Mouse (Mus musculus) urinary bladder, postnatal 10 days (tissue): ENCODE results near the gene Car10.
"Not testable (repeated sequence)": the region's sequence is repeated elsewhere in the genome, so short reads cannot be mapped to it uniquely, and the experiment has no call there.

Source experiments
- DNase-seq: peaks from one replicate; pipeline ENCODE4 v3.0.0; 2022; ENCODE audit warnings: low spot score

Car10 gene

DNA sequence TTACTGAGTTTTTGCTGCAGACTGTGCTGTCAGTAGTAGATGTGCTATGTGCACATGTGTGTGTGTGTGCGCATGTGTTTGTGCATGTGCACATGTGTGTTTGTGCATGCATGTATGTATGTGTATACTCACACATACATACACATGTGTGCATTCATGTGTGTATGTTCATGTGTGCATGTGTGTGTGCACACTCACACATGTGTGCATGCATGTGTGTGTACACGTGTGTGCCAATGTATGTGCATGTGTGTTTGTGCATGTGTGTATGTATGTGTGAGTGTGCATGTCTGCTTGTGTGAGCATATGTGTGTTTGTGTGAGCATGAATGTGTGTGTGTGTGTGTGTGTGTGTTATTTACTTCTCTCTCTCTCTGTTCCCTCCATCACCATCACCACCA is 298.5 kb downstream of the Car10 start:
- DNase-seq, result no peak

DNA sequence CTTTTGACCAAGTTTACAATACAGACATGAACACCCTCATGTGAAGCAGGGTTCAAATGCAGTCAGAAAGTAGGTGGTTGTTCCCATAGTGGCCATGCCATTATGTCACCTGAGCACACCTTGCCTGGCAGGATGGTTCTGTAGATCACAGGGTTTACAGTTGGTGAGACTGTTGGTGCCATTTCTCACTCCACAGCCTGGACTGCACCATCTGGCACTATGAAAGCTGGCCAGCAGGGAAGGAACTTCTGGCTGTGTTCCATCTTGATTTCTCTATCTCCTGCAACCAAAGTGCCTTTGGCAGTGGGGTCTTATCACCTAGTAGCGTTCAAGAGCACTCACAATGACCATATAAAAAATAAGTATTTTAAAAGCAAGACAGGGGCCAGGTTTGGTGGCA is 303.3 kb downstream of the Car10 start:
- DNase-seq, result not testable (repeated sequence)

DNA sequence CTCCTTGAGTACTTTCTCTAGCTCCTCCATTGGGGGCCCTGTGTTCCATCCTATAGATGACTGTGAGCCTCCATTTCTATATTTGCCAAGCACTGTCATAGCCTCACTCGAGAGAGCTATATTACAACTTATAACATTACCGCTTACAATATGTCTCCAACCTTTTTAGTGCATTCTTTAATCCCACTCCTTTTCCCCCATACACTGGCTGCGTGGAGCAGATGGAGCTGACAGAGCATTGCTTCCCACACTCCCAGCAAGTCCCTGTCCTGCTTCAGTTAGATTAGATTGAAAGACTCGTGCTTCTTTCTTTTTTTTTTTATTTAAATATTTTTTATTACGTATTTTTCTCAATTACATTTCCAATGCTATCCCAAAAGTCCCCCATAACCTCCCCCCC is 310.2 kb downstream of the Car10 start:
- no peak for DNase-seq

DNA sequence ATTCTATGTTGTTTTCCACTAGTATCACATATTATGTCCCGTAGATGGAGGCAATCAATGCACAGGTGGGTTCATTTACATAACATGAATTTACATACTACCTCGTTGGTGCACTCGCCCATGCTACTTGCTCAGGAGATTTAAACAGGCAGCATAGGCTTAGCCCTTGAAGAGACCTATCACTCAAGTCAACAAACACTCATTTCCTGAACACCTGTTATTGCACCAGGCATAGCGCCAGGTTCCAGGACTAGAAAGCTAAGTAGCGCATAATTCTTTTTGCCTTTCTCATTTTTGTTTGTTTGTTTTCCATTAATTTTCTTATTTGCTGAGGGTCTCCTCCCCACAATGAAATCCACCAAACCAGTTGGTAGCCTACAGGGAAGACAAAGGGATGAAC is 333.7 kb downstream of the Car10 start:
- DNase-seq, result no peak

DNA sequence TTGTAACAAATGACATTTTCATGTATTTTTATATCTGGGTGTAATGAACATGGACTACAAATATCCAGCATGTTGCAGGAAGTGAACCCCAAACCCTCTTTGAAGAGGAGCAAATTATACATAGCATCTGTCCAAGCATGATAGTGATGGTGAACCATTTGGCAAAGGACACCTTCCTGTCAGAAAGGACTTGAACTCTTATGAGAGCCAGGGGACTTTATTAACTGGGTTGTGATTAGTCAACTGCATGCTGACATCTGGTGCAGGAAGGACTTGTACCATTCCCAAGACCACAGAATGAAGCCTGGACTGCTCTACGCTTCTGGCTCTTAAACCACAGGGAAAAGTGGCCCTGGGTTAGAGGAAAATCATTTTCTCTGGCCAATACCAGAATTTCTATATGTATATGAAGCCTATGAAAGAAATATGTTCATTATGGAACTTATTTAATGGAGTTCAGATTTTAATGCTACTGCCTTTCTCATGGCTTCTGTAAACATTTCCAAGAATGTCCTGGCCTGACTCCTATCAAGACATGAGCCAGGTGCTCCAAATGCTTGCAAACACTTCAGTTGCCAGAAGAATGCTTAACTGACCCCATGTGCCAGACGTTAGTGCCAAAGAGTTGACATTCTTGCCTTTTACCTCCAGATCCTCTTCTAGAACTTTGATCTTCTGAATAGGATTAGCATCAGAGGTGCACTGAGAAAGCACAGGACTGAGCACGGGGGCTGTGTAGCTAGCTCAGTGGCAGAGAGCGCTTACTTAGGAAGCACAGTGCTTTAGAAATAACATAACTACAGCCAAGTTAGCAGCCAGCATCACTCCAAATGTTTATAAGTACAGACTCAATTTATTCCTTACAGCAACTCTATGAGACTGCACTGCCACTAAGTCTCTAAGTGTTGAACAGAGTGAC is 337.4 kb downstream of the Car10 start:
- no peak for DNase-seq

DNA sequence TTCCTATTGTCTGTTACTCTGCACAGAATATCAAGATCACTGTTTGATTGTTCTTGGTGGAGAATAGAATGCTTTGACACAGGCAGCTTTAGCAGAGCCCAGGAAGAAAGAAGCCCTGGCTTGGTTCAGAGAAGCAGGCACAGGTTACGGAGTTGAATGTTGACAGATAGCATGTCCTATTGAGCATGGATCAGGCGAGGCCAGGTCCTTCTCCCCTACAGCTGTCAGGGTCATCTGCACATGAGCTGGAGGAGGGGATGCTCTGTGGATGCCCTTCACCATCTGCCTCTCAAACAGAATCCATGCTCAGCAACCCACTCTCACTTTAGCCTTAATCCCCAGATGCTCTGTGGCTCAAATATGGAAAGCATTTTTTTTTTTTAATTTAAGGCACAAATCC is 339.1 kb downstream of the Car10 start:
- DNase-seq, result no peak

DNA sequence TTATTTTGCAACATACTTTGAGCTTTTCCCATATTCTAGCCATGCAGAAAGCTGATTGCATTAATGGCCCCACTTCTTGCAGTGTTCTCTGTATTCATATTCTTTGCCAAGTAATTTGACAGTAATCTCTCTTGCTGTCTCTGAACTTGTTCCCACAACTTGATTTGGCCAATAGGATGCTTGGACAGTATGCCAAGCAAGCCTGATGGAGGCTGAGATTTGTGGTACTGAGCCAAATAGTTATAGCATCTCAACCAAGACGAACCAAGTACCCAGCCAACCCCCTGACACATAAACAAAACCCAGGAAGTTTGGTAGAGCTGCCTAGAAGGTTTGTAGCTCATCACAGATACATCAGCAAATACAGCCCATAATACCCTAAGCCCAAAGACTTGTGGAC is 342.6 kb downstream of the Car10 start:
- no peak for DNase-seq

DNA sequence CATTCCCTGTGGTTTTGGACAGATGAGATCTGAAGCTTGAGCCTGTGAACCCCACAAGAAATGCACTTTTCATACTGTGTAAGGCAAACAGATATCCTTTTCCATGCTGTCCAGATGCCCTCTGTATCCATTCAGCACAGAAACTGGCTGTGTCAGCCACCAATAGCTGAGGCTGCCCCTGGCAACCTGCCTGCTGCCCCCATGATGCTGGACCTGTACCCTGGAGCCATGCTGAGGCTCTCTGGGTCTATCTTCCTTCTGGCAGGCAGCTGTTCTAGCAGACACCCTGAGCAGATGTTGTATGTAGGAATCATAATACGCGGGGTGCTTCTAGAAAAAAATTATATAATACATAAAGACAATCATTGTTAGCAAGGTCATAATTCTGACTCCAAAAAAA is 345.9 kb downstream of the Car10 start:
- no peak for DNase-seq

DNA sequence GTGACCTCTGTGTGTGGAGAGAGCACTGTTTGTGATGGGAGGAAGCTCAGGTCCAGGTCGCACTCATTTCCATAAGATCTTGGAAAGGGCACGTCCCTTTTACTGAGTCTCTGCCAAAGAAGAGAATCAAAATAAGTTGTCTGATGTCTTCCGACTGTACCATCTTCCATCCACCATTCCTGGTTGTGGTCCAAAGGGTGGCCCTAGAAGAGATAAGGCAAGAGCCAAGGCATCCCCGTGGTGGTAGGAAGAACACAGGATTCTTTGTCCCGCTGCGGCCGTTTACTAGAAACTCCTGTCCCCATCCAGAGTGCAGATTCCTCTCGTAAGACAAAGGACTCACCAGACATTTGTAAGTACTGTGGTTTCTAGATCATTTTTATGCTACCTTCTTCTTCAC is 346.9 kb downstream of the Car10 start:
- DNase-seq, result no peak

DNA sequence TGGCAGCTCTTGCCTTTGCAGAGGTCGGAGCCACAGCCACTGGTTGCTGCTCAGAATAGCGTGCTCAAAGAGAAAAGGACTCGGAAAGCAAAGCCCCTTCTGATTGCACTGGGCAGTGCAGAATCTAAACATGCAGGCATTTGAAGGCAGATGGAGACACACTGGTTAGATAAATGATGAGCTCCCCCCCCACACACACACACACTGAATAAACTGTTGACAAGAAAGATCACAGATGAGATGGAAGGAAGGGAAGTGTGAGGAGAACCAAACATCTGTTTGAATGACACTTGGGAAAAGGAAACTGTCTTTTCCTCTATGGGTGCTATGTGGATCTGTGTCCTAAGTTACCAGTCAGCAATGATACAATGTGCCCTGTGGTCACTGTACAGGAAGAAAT is 349.7 kb downstream of the Car10 start:
- no peak for DNase-seq

DNA sequence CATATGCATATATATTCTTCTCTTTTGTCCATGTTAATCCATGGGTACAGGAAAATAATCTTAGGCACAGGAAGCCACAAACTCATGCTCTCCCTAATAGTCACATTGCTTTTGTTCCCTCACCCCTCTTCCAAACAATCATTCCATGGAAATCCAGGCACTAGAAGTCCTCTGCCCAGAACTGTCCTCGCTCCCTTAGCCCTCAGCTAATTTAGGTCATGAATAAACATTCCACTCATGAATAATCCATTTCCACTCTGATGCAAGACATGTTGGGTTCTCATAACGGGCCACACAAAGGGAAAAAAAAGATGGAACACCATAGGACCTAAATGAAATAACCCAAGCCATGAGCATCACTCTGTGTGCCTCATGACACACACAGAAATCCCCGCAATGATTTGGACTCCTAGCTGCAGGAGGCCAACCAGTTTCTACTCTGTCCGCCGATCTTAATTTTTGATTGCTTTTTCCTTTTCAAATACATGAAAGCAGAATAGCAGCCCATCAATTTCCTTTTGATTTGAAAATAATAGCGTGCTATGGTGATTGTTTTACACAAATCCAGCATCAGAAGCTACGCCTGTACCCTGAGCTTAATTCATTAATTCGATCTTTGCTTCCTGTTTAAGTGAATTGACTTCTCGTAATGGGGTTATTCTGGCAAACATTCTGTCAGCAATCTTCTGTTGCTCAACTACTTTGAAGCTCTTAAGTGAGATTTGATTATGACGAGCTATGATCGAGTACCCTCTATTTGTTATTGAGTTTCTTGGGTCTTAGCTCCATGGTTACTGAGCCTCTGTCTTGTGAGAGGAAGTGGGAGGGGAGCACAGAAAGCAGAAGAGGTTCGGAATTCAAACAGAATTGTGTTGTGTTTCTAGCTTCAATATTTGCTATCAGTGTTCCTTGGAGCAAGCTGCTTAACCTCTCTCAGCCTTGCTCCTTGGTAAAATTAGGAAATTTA is 350.7 kb downstream of the Car10 start:
- no peak for DNase-seq

DNA sequence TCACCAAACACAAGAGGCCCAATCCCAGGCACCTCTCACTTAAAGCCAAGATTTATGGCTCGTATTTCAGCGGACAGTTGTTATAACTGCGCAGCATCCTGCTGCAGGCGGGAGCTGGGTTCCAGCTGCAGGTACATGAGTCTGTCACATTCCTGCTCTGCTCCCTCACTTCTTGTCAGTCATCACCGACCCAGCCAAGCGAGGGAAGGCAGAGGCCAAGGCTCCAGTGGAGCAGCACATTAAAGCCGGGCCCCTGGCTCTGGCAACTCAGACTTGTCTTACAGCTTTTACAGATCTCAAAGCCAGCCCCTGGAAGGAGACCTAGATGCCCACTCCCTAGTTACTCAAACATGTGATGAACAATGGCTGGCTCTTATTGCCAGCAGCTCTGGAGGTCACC is 352.7 kb downstream of the Car10 start:
- DNase-seq, result no peak

DNA sequence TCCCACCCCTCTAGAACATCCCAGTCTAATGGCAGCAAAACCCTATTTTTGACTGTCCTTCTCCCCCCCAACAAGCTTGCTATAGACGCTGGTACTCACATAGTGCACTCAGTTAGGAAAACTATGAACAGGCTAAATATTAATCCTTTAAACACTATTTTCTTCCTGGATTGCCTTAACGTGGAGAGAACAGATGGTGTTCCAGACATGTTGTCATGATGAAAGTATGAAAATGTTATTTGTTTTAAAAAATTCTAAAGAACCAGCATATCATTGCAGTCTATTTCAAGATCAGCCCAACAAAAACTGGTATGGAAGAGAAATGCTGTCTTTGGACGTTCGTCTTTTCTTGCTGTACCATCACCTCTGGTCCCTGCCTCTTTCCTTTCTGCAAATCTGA is 368.4 kb downstream of the Car10 start:
- DNase-seq, result no peak

DNA sequence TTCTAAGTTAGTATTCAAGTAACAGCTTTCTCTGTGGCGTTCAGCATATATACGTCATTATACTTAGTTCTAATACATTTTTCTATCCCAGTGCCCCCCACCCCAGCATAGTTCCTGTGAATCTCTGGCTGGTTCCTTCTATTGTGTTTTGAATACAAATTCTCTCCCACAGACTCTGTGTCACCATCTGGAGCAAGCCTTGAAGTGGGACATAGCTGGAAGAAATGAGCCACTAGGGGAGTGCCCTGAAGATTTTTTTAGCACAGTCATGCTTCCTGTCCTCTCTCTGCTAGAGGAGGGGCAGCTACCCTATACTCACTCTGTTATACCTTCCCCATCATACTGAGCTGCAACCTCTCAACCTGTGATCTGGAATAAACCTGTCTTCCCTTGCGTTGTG is 369.9 kb downstream of the Car10 start:
- no peak for DNase-seq

DNA sequence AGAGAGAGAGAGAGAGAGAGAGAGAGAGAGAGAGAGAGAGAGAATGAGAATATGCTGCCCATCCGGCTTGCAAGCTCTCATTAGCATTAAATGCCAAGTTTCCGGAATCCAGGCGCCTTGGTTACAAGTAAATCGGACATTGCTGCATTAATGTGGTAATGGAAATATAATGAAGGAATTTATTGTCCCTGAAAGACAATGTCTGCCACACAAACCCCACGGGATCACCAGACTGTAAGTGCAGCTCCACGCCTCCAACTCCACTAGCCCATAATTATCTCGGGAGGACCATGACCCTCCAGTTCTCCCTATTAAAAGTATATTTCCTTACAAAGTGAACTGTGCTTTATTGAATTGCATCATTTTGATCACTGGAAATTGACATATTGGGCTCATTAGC is 372.9 kb downstream of the Car10 start:
- DNase-seq, result no peak

DNA sequence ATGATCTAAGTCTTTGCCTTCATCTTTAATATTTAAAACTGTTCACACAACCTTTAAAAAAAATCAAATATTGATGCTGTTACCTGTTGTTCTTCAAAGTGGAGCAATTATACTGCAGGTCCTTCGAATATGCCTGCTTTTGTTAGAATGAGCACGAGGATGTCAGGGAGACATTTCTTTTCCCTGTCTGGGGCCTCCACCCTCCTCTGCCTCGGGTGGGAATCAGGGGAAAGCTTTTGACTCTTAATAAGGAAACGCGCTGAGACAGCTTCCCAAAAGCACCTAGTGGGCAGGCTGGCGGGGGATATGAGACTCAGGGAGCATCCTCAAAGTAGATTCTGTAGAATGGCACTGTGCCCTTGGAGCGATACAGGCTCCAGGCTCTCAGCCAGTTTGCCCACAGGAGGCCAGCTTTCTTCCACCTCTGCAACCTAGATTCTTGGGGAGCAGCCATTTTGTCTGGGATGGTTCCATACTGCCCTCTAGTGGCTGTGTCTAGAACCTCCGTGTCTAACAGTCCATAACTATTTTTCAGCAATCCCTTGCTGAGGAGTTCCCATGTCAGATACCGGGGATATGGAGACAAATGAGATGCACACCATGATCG is 373.8 kb downstream of the Car10 start:
- DNase-seq, result no peak

DNA sequence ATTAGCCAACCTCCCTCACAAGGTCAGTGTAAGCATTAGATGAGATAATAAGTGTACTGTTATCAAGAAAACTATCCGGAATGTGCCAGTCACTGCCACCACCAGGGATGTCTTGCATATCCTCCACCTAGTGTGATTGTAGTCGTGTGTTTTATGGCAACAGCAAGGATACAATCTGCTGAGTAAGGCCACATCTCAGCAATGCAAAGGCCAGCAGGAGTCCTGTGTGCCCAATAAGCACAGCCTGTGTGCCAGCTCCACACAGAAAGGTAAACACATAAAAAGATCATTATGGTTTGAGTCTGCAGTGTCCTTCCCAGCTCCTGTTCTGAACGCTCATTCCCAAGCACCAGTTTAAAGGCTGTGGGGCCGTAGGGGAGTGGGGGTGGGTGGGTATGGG is 386.8 kb downstream of the Car10 start:
- DNase-seq, result no peak

DNA sequence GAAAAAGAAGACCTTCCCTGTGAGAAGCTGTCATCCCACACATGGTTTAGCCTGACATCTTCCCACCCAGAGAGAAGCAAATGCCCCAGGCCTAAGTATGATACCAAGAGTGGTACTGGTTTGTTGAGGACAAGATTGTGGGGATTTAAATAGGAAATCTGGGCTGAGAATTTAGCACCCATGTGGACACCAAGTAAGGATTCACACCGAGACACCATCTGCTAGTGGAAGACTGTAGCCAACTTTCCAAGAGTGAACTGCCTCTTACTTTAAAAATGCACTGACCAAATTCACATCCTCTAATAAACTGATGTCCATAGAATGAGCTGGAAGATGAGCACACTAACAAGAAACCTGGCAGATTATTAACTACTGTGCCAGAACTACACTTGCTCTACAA is 389.2 kb downstream of the Car10 start:
- no peak for DNase-seq

DNA sequence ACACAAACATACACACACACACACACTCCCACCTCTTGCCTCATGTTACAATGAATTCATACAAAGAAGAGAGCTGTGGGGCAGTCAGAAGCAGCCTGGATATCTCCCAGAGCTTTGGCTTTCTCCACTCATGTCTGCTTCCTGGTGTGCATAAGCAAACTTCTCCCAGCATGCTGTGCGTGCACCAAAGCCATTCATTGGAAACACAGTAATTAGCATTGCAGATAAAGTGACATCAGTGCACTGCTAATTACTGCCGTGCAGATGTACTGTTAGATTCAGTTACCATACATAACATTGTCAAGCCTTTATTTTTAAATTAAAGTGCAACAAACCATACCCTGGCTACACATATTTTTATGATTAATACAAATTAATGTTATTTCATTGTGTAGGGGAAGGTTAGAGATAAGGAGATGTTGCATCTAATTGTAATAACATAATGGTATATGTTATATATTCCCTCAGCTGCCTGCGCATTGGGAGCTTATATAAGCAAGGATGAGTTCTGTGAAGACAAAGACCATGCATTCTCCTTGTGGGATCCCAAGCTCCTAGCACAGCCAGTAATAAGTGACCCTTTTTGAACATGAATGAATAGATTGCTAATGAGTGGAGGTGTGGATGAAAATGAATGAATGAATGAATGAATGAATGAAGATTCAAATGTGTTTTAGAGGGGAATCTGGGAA is 390.2 kb downstream of the Car10 start:
- no peak for DNase-seq

DNA sequence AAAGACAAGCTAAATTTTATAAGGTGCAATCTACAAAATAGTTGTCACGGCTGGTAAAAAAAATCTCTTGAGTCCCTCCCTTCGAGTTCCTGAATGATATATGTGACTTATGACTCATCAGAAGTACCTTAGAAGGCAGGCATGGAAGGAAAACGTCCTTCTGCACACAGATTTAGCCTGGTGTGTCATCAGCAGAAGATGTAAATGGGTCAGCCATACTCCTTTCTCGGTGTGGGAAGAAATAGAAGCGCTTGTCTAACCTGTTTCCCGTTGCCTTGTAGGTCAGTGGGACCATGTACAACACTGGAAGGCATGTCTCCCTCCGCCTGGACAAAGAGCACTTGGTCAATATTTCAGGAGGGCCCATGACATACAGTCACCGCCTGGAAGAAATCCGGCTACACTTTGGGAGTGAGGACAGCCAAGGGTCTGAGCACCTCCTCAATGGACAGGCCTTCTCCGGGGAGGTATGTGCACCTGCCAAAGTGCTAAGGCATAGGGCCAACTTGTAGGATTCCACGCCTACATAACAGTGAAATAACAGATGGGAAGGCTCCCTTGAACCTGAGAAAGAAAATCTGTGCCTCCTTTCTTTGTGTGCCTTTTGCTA is 392.5 kb downstream of the Car10 start:
- no peak for DNase-seq

DNA sequence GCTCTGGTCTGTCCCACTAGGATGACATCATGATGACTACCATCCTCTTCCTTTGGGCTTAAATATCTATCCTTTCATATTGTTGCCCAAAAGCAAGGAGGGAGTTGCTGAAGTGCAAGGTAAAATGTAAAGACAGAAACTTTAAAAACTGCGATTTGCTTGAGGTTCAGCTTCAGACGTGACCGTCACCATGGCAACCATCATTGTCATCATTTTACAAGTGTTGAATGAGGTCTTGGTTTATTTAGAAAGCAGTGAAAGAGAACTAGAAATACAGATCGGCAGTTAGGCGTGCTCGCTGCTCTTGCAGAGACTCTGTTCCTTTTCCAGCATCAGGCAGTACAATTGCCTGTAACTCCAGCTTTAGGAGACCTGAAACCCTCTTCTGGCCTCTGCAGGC is 400.1 kb downstream of the Car10 start:
- DNase-seq, result no peak

DNA sequence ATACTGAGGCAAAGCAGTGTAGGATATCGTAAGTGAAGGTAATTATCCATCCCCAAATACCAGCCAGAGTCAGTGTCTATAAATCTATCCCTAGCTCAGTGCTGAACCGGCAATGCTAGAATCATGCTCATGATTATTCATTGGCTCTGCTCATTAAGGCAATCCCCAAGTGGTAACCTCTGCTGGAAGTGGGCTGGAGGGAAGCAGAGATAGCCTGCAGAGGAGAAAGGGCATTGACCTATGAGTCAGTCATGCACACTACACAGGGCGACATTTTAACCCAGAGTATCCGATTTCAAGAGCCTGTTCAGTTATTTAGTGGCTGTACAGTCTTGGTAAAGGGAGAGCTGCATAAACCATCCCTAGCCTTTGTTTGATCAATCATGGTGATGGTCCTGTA is 402.6 kb downstream of the Car10 start:
- no peak for DNase-seq
